Mouse (Mus musculus): ENCODE data around the gene Cacna1d. TPM values are rescaled to one million over a fixed set of nuclear protein-coding genes. Genes with fewer than 3 reads are reported as not detected.

Gene Cacna1d
- polyA plus RNA-seq, 1 experiment from 2014 or later = 2.7 TPM

- Histone ChIP-seq H3K4me1 (no peaks in the 10 kb centered on the region), H3K9me3 (no peaks in the 10 kb centered on the region), H3K4me3 (replicated peaks) (no peak overlapping the region), H3K4me2 (no peak overlapping the region), H3K27me3 (no peaks in the 10 kb centered on the region), H3K9ac (no peak overlapping the region), H3K27ac (no peak overlapping the region), H3K36me3 (replicated peaks) (no peaks in the 10 kb centered on the region)
- no peak for ATAC-seq (ENCODE audit: low FRiP score)
- WGBS = 87% methylated on average over 5 of the region's 5 CpGs
These were observed 246.5 kb downstream of the Cacna1d start for GRCm38 (mm10) chr14:30244776-30245175.

DNA sequence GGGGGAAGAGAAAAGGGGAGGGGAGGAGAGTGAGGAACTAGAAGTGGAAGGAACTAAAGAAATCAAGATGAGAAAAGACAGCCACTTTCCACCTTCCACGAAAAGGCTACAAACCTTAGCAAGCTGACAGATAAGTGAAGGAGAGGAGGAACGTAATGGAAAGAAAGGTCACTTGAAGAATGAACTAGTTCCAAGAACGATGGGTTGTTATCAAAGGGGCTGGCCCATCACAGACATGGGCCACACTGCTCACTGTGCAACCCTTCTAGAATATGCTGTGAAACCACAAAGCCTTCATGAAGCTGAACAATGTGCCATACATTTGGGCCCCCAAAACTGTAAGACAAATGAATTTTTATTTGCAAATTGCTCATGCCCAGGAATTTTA lies 248.4 kb downstream of the Cacna1d start:
- no peaks in the 10 kb centered on the region for H3K4me1 ChIP-seq
- no peaks in the 10 kb centered on the region for H3K27me3 ChIP-seq
- H3K4me2 ChIP-seq = no peak overlapping the region
- H3K27ac ChIP-seq = no peak overlapping the region
- H3K9me3 ChIP-seq = no peaks in the 10 kb centered on the region
- 86% methylated on average over 3 of the region's 3 CpGs for WGBS
- H3K36me3 ChIP-seq (replicated peaks) = no peaks in the 10 kb centered on the region
- no peak overlapping the region for H3K4me3 ChIP-seq (replicated peaks)
- no peak for ATAC-seq (ENCODE audit: low FRiP score)
- no peak overlapping the region for H3K9ac ChIP-seq

DNA sequence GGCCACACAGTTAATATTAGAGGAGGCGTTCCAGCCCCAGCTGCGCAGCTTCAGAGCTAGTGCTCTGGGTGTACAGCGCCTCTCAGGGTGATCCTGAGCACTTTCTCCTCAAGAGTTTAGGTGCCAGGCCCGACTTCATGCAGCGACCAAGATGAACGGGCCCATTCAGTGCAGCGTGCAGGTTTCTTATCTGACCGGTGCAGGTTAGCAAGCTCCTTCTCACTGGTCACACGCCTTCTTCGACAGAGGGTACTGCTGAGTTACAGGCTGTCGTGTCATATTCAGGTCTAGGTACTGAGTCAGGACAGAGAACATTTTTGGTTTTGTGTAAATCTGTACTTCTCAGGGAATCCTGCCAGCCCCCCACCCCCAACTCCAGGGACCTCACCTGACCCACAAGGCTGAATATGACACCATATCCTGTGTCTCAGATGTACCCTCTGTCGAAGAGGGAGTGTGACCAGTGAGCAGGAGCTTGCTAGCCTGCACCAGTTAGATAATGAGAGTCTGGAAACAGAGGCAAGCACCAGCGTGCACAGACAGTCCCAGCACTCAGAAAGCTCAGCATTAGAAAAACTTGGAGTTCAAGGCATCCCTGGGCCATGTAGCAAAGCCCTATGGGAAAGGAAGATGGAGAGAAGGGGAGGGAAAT lies 249.0 kb downstream of the Cacna1d start:
- no peak overlapping the region for H3K4me2 ChIP-seq
- H3K4me3 ChIP-seq (replicated peaks) = no peak overlapping the region
- 93% methylated on average over 13 of the region's 13 CpGs for WGBS
- no peaks in the 10 kb centered on the region for H3K27me3 ChIP-seq
- H3K36me3 ChIP-seq (replicated peaks) = no peaks in the 10 kb centered on the region
- no peak overlapping the region for H3K9ac ChIP-seq
- H3K4me1 ChIP-seq = no peaks in the 10 kb centered on the region
- ATAC-seq (ENCODE audit: low FRiP score) = no peak
- H3K27ac ChIP-seq = no peak overlapping the region
- H3K9me3 ChIP-seq = no peaks in the 10 kb centered on the region

DNA sequence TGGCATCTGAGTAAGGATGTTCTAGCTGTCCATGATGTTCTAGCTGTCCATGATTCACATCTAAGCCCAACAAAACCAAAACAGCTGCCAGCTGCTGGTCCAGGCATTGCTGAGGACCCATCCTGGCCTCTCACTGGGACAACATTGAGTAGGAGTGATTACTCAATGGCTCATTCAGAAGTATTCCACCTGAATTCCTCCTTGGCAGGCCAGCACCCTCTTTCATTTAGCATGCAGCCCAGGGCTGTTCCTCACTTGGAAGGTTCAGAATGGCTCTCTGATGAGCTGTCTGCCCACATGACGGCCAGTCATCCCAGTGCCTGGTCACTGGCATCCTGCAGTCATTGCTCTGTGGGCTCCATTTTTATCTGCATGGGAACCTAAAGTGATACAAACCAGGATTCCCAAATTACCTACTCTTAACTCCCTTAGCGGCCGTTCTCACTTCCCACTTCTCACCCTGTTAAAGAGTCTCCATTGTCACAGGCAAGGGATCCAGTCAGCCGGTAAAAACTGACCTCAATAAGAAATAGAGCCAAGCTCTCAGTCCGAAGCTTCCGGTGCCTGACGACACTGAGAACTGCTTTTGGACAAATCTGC lies 250.2 kb downstream of the Cacna1d start:
- Histone ChIP-seq H3K27me3 (no peaks in the 10 kb centered on the region), H3K27ac (no peak overlapping the region), H3K36me3 (replicated peaks) (no peaks in the 10 kb centered on the region), H3K4me1 (no peaks in the 10 kb centered on the region), H3K9me3 (no peaks in the 10 kb centered on the region), H3K4me2 (no peak overlapping the region), H3K4me3 (replicated peaks) (no peak overlapping the region), H3K9ac (no peak overlapping the region)
- WGBS = 72% methylated on average over 7 of the region's 7 CpGs
- no peak for ATAC-seq (ENCODE audit: low FRiP score)

- Histone ChIP-seq H3K36me3 (replicated peaks) (no peaks in the 10 kb centered on the region), H3K4me1 (no peaks in the 10 kb centered on the region), H3K4me2 (no peak overlapping the region), H3K4me3 (replicated peaks) (no peak overlapping the region), H3K9me3 (no peaks in the 10 kb centered on the region), H3K9ac (no peak overlapping the region), H3K27me3 (no peaks in the 10 kb centered on the region), H3K27ac (no peak overlapping the region)
- 92% methylated on average over 5 of the region's 5 CpGs for whole genome bisulfite sequencing
- ATAC-seq (ENCODE audit: low FRiP score) = no peak
These were observed 252.4 kb downstream of the Cacna1d start for GRCm38 (mm10) chr14:30238807-30239206.

- H3K27me3 ChIP-seq = no peaks in the 10 kb centered on the region
- H3K27ac ChIP-seq = no peak overlapping the region
- no peak overlapping the region for H3K4me2 ChIP-seq
- H3K4me1 ChIP-seq = no peaks in the 10 kb centered on the region
- H3K36me3 ChIP-seq (replicated peaks) = no peaks in the 10 kb centered on the region
- no peak overlapping the region for H3K9ac ChIP-seq
- no peaks in the 10 kb centered on the region for H3K9me3 ChIP-seq
- no peak overlapping the region for H3K4me3 ChIP-seq (replicated peaks)
- 86% methylated on average over 5 of the region's 5 CpGs for whole genome bisulfite sequencing
- no peak for ATAC-seq (ENCODE audit: low FRiP score)
These were observed 266.1 kb downstream of the Cacna1d start for GRCm38 (mm10) chr14:30225161-30225560.

DNA sequence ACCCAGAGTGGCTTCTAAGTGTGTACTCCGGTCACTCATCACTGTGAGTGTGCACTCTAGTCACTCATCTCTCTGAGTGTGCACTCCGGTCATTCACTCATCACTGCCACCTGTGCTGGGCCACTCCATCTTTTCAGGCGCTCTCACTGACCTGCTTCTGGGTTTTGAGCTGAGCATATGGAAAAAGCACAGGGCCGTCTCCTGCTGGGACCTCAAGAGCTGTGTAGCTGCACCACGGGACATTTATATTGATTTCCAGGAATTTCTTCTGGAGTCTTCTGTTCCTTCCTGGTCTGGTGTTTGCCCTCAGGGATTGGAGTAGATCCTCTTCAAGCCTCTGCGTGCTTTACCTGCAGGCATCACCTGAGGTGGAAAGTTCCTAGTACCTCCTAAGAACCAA lies 269.2 kb downstream of the Cacna1d start:
- H3K27ac ChIP-seq = no peak overlapping the region
- WGBS = 92% methylated on average over 6 of the region's 6 CpGs
- no peaks in the 10 kb centered on the region for H3K27me3 ChIP-seq
- no peaks in the 10 kb centered on the region for H3K36me3 ChIP-seq (replicated peaks)
- no peak overlapping the region for H3K4me3 ChIP-seq (replicated peaks)
- ATAC-seq (ENCODE audit: low FRiP score) = no peak
- no peak overlapping the region for H3K4me2 ChIP-seq
- H3K9ac ChIP-seq = no peak overlapping the region
- no peaks in the 10 kb centered on the region for H3K9me3 ChIP-seq
- H3K4me1 ChIP-seq = no peaks in the 10 kb centered on the region

- H3K4me1 ChIP-seq = no peaks in the 10 kb centered on the region
- H3K9me3 ChIP-seq = no peaks in the 10 kb centered on the region
- H3K36me3 ChIP-seq (replicated peaks) = no peaks in the 10 kb centered on the region
- H3K9ac ChIP-seq = no peak overlapping the region
- no peaks in the 10 kb centered on the region for H3K27me3 ChIP-seq
- no peak overlapping the region for H3K4me2 ChIP-seq
- no peak for ATAC-seq (ENCODE audit: low FRiP score)
- no peak overlapping the region for H3K4me3 ChIP-seq (replicated peaks)
- no peak overlapping the region for H3K27ac ChIP-seq
- WGBS = 84% methylated on average over 4 of the region's 4 CpGs
These were observed 271.4 kb downstream of the Cacna1d start for GRCm38 (mm10) chr14:30219851-30220250.

- H3K9ac ChIP-seq = no peak overlapping the region
- H3K27me3 ChIP-seq = no peaks in the 10 kb centered on the region
- no peaks in the 10 kb centered on the region for H3K4me1 ChIP-seq
- H3K4me3 ChIP-seq (replicated peaks) = no peak overlapping the region
- 90% methylated on average over 3 of the region's 3 CpGs for WGBS
- H3K27ac ChIP-seq = no peak overlapping the region
- H3K4me2 ChIP-seq = no peak overlapping the region
- no peaks in the 10 kb centered on the region for H3K36me3 ChIP-seq (replicated peaks)
- no peak for ATAC-seq (ENCODE audit: low FRiP score)
- no peaks in the 10 kb centered on the region for H3K9me3 ChIP-seq
These were observed 273.1 kb downstream of the Cacna1d start for GRCm38 (mm10) chr14:30218114-30218513.

GRCm38 (mm10) chr14:30217124-30217523 lies 274.1 kb downstream of the Cacna1d start:
- no peaks in the 10 kb centered on the region for H3K4me1 ChIP-seq
- no peak overlapping the region for H3K9ac ChIP-seq
- H3K27me3 ChIP-seq = no peaks in the 10 kb centered on the region
- 88% methylated on average over 2 of the region's 2 CpGs for WGBS
- no peaks in the 10 kb centered on the region for H3K36me3 ChIP-seq (replicated peaks)
- no peak overlapping the region for H3K4me3 ChIP-seq (replicated peaks)
- no peak overlapping the region for H3K4me2 ChIP-seq
- no peak for ATAC-seq (ENCODE audit: low FRiP score)
- no peaks in the 10 kb centered on the region for H3K9me3 ChIP-seq
- H3K27ac ChIP-seq = no peak overlapping the region

DNA sequence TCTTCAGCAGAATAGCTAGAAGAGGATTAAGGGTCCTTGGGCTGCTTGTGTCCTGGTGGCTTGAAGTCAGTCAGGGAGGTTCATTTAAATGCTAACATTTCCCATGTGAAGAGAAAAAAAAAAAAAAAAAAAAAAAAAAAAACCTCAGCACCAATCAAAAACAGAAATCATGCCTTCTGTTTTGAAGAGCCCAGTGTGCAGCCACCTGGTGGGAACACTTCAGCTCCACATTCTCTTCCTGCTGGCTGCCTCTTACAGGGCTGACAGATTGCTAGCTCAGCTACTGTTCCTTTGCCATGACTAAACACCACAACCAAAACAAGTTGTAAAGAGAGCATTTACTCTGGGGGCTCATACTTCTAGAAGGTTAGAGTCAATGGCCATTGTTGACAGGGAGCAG lies 283.1 kb downstream of the Cacna1d start:
- H3K27ac ChIP-seq = no peak overlapping the region
- no peak overlapping the region for H3K4me3 ChIP-seq (replicated peaks)
- no peaks in the 10 kb centered on the region for H3K4me1 ChIP-seq
- no peak overlapping the region for H3K9ac ChIP-seq
- no peaks in the 10 kb centered on the region for H3K9me3 ChIP-seq
- H3K36me3 ChIP-seq (replicated peaks) = no peaks in the 10 kb centered on the region
- no peak for ATAC-seq (ENCODE audit: low FRiP score)
- no peaks in the 10 kb centered on the region for H3K27me3 ChIP-seq
- H3K4me2 ChIP-seq = no peak overlapping the region

DNA sequence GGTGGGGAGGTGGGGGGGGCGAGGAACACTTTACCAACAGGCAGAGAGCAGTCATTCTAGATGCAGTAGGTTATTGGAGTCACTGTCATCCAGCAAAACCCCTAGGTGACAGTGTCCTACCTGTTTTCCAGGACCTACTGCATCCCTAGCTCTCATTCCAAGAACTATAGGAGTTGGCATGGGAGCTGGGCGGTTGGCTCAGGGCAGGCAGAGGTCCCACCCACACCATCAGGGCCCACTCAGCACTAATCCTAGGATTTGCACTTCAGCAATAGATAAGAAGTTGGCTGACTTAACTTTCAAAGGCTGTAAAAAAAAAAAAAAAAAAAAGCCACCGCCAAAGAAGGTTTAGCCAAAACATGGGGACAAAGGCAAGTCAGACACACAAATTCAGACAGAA lies 285.4 kb downstream of the Cacna1d start:
- no peaks in the 10 kb centered on the region for H3K9me3 ChIP-seq
- no peak overlapping the region for H3K4me3 ChIP-seq (replicated peaks)
- no peak overlapping the region for H3K27ac ChIP-seq
- H3K4me1 ChIP-seq = no peaks in the 10 kb centered on the region
- no peak overlapping the region for H3K4me2 ChIP-seq
- 57% methylated on average over 3 of the region's 3 CpGs for WGBS
- no peaks in the 10 kb centered on the region for H3K27me3 ChIP-seq
- no peak for ATAC-seq (ENCODE audit: low FRiP score)
- H3K9ac ChIP-seq = no peak overlapping the region
- no peaks in the 10 kb centered on the region for H3K36me3 ChIP-seq (replicated peaks)

DNA sequence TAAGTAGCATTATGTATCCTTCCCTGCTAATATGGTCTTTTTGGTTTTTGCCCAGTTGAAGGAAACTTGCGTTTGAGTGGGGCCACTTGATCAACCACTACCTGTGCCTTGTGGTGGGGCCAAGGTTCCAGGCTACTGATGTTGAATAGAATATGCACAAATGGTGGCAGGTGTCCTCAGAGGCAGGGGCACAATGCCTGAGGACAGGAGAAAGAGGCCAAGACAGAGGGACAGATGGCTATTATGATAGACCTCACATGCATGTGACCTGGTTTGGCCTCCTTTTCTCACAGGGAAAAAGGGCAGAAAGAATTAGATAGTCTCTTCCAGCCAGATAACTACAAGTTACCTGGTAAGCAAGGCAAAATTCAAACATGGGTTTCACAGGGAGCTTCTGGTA lies 286.7 kb downstream of the Cacna1d start:
- no peak for ATAC-seq (ENCODE audit: low FRiP score)
- 89% methylated on average over 1 of the region's 1 CpGs for WGBS
- H3K9me3 ChIP-seq = no peaks in the 10 kb centered on the region
- H3K9ac ChIP-seq = no peak overlapping the region
- H3K27ac ChIP-seq = no peak overlapping the region
- H3K4me2 ChIP-seq = no peak overlapping the region
- no peaks in the 10 kb centered on the region for H3K27me3 ChIP-seq
- H3K36me3 ChIP-seq (replicated peaks) = no peaks in the 10 kb centered on the region
- H3K4me3 ChIP-seq (replicated peaks) = no peak overlapping the region
- H3K4me1 ChIP-seq = no peaks in the 10 kb centered on the region
